Mouse (Mus musculus) hindbrain, embryonic 12.5 days (tissue): ENCODE data around the gene Prpf19. TPM values are rescaled to one million over a fixed set of nuclear protein-coding genes. Genes with fewer than 3 reads are reported as not detected.

Source experiments
- ATAC-seq: fragments of 200-750 bp; cut with Nextera tagmentation; 2 replicates; pipeline ENCODE4 v1.8.0; 2017; ENCODE audit warnings: moderate TSS enrichment; ENCODE audit not compliant: low FRiP score
- H3K27ac ChIP-seq: fragments of 300-500 bp; sonication (generic); 2 replicates; pipeline ENCODE4 v1.5.1; 2016; ENCODE audit warnings: mild to moderate bottlenecking
- H3K27me3 ChIP-seq: fragments of 300-500 bp; sonication (generic); 2 replicates; pipeline ENCODE4 v1.6.1; 2016; ENCODE audit warnings: mild to moderate bottlenecking
- H3K36me3 ChIP-seq: fragments of 300-500 bp; sonication (generic); 2 replicates; pipeline ENCODE4 v1.6.1; 2016; ENCODE audit warnings: mild to moderate bottlenecking
- H3K4me1 ChIP-seq: fragments of 300-500 bp; sonication (generic); 2 replicates; pipeline ENCODE4 v1.6.1; 2016
- H3K4me2 ChIP-seq: fragments of 300-500 bp; sonication (generic); replicated peaks from 2 replicates; pipeline ENCODE4 v1.6.1; 2016; ENCODE audit warnings: mild to moderate bottlenecking
- H3K4me3 ChIP-seq: fragments of 300-500 bp; sonication (generic); 2 replicates; pipeline ENCODE4 v1.5.1; 2016; ENCODE audit warnings: mild to moderate bottlenecking
- H3K9ac ChIP-seq: fragments of 300-500 bp; sonication (generic); 2 replicates; pipeline ENCODE4 v1.6.1; 2016; ENCODE audit warnings: mild to moderate bottlenecking, moderate library complexity
- H3K9me3 ChIP-seq: fragments of 300-500 bp; sonication (generic); replicated peaks from 2 replicates; pipeline ENCODE4 v1.6.1; 2016; ENCODE audit warnings: mild to moderate bottlenecking
- WGBS: fragments of 180-500 bp; shearing (Covaris S2); methylation state at CpG from one replicate; pipeline ENCODE4 v1.1.7; 2016; 5-methylcytosine and 5-hydroxymethylcytosine counted together
- polyA plus RNA-seq: library from polyadenylated mRNA; unstranded; fragments of >200 nt; fragmentation: Nextera tagmentation; extraction: Ambion mirVana; gene quantifications from 2 replicates; pipeline ENCODE4 v1.2.1, GENCODE M21; 2016

Gene Prpf19
- polyA plus RNA-seq, 1 experiment from 2014 or later = 37.7 TPM

GRCm38 (mm10) chr19:10921058-10921457 lies 26.0 kb downstream of the Prpf19 start:
- Histone ChIP-seq H3K9me3 (no peaks in the 10 kb centered on the region), H3K36me3 (no peaks in the 10 kb centered on the region), H3K4me3 (no peak overlapping the region), H3K4me2 (no peak overlapping the region), H3K27ac (no peak overlapping the region), H3K4me1 (no peaks in the 10 kb centered on the region), H3K27me3 (no peaks in the 10 kb centered on the region), H3K9ac (no peak overlapping the region)
- 78% methylated on average over 3 of the region's 3 CpGs for WGBS
- no peak for ATAC-seq

GRCm38 (mm10) chr19:10924220-10924619 lies 29.2 kb downstream of the Prpf19 start:
- no peaks in the 10 kb centered on the region for H3K9me3 ChIP-seq
- 52% methylated on average over 4 of the region's 4 CpGs for WGBS
- H3K4me3 ChIP-seq = no peak overlapping the region
- no peak overlapping the region for H3K27ac ChIP-seq
- H3K4me1 ChIP-seq = 0 out of 2 replicates have a peak, but pooled peaks cover 4% of the 10 kb centered on the region
- no peak for ATAC-seq
- no peaks in the 10 kb centered on the region for H3K27me3 ChIP-seq
- H3K36me3 ChIP-seq = no peaks in the 10 kb centered on the region
- no peak overlapping the region for H3K4me2 ChIP-seq
- no peak overlapping the region for H3K9ac ChIP-seq

GRCm38 (mm10) chr19:10926123-10926621 lies 31.1 kb downstream of the Prpf19 start:
- Histone ChIP-seq H3K4me3 (no peak overlapping the region), H3K4me1 (0 out of 2 replicates have a peak, but pooled peaks cover 4% of the 10 kb centered on the region), H3K9ac (no peak overlapping the region), H3K27me3 (no peaks in the 10 kb centered on the region), H3K9me3 (no peaks in the 10 kb centered on the region), H3K4me2 (no peak overlapping the region), H3K27ac (no peak overlapping the region; the same call in 1 of the 2 replicates), H3K36me3 (no peaks in the 10 kb centered on the region)
- WGBS = 18% methylated on average over 6 of the region's 6 CpGs
- ATAC-seq = no peak

GRCm38 (mm10) chr19:10926666-10927065 lies 31.6 kb downstream of the Prpf19 start:
- Histone ChIP-seq H3K4me3 (no peak overlapping the region), H3K4me1 (0 out of 2 replicates have a peak, but pooled peaks cover 4% of the 10 kb centered on the region), H3K9me3 (no peaks in the 10 kb centered on the region), H3K27me3 (no peaks in the 10 kb centered on the region), H3K4me2 (no peak overlapping the region), H3K9ac (no peak overlapping the region), H3K27ac (no peak overlapping the region), H3K36me3 (no peaks in the 10 kb centered on the region)
- WGBS = 37% methylated on average over 4 of the region's 4 CpGs
- ATAC-seq = no peak

GRCm38 (mm10) chr19:10930641-10931040 lies 35.6 kb downstream of the Prpf19 start:
- no peak overlapping the region for H3K27ac ChIP-seq
- no peaks in the 10 kb centered on the region for H3K27me3 ChIP-seq
- ATAC-seq = no peak
- H3K9ac ChIP-seq = no peak overlapping the region
- H3K9me3 ChIP-seq = no peaks in the 10 kb centered on the region
- no peaks in the 10 kb centered on the region for H3K36me3 ChIP-seq
- no peak overlapping the region for H3K4me3 ChIP-seq
- no peak overlapping the region for H3K4me2 ChIP-seq
- H3K4me1 ChIP-seq = 0 out of 2 replicates have a peak, but pooled peaks cover 4% of the 10 kb centered on the region
- WGBS = 92% methylated on average over 2 of the region's 2 CpGs

- H3K9me3 ChIP-seq = 0 out of 2 replicates have a peak, but pooled peaks cover 4% of the 10 kb centered on the region
- no peak for ATAC-seq
Observed at GRCm38 (mm10) chr19:10935029-10935428, 40.0 kb downstream of the Prpf19 start.

GRCm38 (mm10) chr19:10936077-10936476 lies 41.0 kb downstream of the Prpf19 start:
- no peak overlapping the region for H3K4me2 ChIP-seq
- ATAC-seq = no peak
- WGBS = 83% methylated on average over 5 of the region's 5 CpGs

More at GRCm38 (mm10) chr19:10935029-10935428, 40.0 kb downstream of the Prpf19 start:
- Histone ChIP-seq H3K9ac (no peak overlapping the region), H3K36me3 (no peaks in the 10 kb centered on the region), H3K27ac (no peak overlapping the region), H3K4me2 (no peak overlapping the region), H3K4me1 (no peaks in the 10 kb centered on the region), H3K4me3 (no peak overlapping the region), H3K27me3 (no peaks in the 10 kb centered on the region)
- 37% methylated on average over 5 of the region's 5 CpGs for WGBS

GRCm38 (mm10) chr19:10937110-10937563 lies 42.1 kb downstream of the Prpf19 start, which contains the start of gene Ptgdr2:
Gene Ptgdr2, plus strand, starts transcription at chr19:10937160.
- WGBS = 60% methylated on average over 5 of the region's 5 CpGs
- Histone ChIP-seq H3K4me3 (no peak within 1 kb of the TSS), H3K27ac (no peak within 1 kb of the TSS), H3K4me1 (peaks cover 11% of the 10 kb centered on the region), H3K9ac (no peak within 1 kb of the TSS), H3K4me2 (no peak within 1 kb of the TSS), H3K9me3 (0 out of 2 replicates have a peak, but pooled peaks cover 4% of the 10 kb centered on the region), H3K36me3 (peaks cover 5% of the 10 kb centered on the region), H3K27me3 (no peaks in the 10 kb centered on the region; the same call in none of the 2 replicates)
- ATAC-seq = no peak

More at GRCm38 (mm10) chr19:10936077-10936476, 41.0 kb downstream of the Prpf19 start:
- Histone ChIP-seq H3K27me3 (no peaks in the 10 kb centered on the region), H3K27ac (no peak overlapping the region), H3K9ac (no peak overlapping the region), H3K36me3 (no peaks in the 10 kb centered on the region), H3K9me3 (0 out of 2 replicates have a peak, but pooled peaks cover 4% of the 10 kb centered on the region), H3K4me1 (peaks cover 7% of the 10 kb centered on the region), H3K4me3 (no peak overlapping the region)

- Histone ChIP-seq H3K27me3 (no peaks in the 10 kb centered on the region; the same call in none of the 2 replicates), H3K9me3 (0 out of 2 replicates have a peak, but pooled peaks cover 4% of the 10 kb centered on the region), H3K4me1 (peaks cover 11% of the 10 kb centered on the region), H3K9ac (no peak overlapping the region), H3K36me3 (peaks cover 21% of the 10 kb centered on the region), H3K27ac (no peak overlapping the region), H3K4me2 (no peak overlapping the region), H3K4me3 (no peak overlapping the region)
- ATAC-seq = no peak
- 48% methylated on average over 3 of the region's 3 CpGs for WGBS
Observed at GRCm38 (mm10) chr19:10938771-10939170, 43.7 kb downstream of the Prpf19 start.

- Histone ChIP-seq H3K9ac (peak overlapping the region; percentile 55), H3K27ac (peak overlapping the region; percentile 44), H3K27me3 (no peaks in the 10 kb centered on the region; the same call in none of the 2 replicates), H3K4me3 (peak overlapping the region; percentile 35), H3K4me1 (peaks cover 11% of the 10 kb centered on the region), H3K9me3 (0 out of 2 replicates have a peak, but pooled peaks cover 4% of the 10 kb centered on the region), H3K36me3 (peaks cover 36% of the 10 kb centered on the region), H3K4me2 (peak overlapping the region; percentile 65)
- 18% methylated on average over 37 of the region's 37 CpGs for WGBS
- peak; percentile 94 for ATAC-seq
Observed at GRCm38 (mm10) chr19:10940097-10940800, 45.2 kb downstream of the Prpf19 start.

- Histone ChIP-seq H3K9ac (peak overlapping the region; percentile 55), H3K27ac (peak overlapping the region; percentile 44), H3K27me3 (no peaks in the 10 kb centered on the region; the same call in none of the 2 replicates), H3K36me3 (peaks cover 39% of the 10 kb centered on the region), H3K4me1 (peaks cover 11% of the 10 kb centered on the region), H3K9me3 (0 out of 2 replicates have a peak, but pooled peaks cover 3% of the 10 kb centered on the region), H3K4me2 (peak overlapping the region; percentile 65), H3K4me3 (peak overlapping the region; percentile 35)
- WGBS = 2% methylated on average over 40 of the region's 40 CpGs
- ATAC-seq = peak; percentile 82
Observed at GRCm38 (mm10) chr19:10940801-10941457, 45.9 kb downstream of the Prpf19 start.

GRCm38 (mm10) chr19:10943955-10944354 lies 48.9 kb downstream of the Prpf19 start:
- peaks cover 39% of the 10 kb centered on the region for H3K36me3 ChIP-seq
- no peak overlapping the region for H3K9ac ChIP-seq
- H3K27me3 ChIP-seq = no peaks in the 10 kb centered on the region; the same call in none of the 2 replicates
- 91% methylated on average over 3 of the region's 3 CpGs for WGBS
- H3K27ac ChIP-seq = no peak overlapping the region
- H3K9me3 ChIP-seq = no peaks in the 10 kb centered on the region
- no peak overlapping the region for H3K4me3 ChIP-seq
- ATAC-seq = no peak
- H3K4me1 ChIP-seq = peaks cover 35% of the 10 kb centered on the region
- no peak overlapping the region for H3K4me2 ChIP-seq
